Mouse (Mus musculus): ENCODE measurements around the gene Ccdc184.

The Ccdc184 gene

GRCm38 (mm10) chr15:98166963-98167644, at the start of gene Ccdc184:
Gene Ccdc184 (plus strand): TSS chr15:98167158.
- DNase-seq = no peak

DNA sequence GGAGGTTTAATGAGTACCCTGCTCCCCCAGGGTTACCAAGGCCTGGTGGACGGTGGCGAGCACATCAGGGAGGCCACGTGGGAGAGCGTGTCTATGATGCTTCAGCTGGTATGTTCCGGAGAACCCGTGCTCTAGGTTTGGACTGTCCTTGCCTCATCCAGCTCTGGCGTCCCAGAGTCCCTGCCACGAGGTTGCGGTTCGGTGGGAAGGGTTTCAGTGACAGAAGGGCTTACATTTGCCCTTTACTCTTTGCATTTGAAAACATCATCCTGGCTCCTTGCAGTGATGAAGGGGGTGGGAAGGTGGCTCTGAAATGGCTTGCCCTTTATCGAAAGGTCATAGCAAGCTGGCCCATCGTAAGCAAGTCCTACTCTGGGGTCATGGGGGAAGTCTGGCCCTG, 47.6 kb upstream of the Ccdc184 start:
- DNase-seq = no peak

- no peak for DNase-seq
Observed at GRCm38 (mm10) chr15:98120831-98121230, 46.1 kb upstream of the Ccdc184 start.

- DNase-seq = no peak
Observed at GRCm38 (mm10) chr15:98131001-98131400, 36.0 kb upstream of the Ccdc184 start.

DNA sequence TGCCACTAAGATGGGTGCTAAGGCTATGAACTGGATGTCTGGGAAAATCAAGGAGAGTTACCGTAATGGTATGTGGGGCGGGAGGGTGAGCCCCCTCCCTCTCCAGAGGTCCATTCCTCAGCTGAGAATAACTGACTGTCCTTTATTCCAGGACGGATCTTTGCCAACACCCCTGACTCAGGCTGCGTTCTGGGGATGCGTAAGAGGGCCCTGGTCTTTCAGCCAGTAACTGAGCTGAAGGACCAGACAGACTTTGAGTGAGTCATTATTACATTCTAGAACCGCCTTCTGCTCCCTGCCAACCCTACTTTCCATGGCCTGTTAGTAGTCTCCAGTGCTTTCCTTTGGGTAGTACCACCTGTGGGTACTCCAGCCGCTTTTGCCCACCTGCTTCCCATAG, 35.5 kb upstream of the Ccdc184 start:
- no peak for DNase-seq

DNA sequence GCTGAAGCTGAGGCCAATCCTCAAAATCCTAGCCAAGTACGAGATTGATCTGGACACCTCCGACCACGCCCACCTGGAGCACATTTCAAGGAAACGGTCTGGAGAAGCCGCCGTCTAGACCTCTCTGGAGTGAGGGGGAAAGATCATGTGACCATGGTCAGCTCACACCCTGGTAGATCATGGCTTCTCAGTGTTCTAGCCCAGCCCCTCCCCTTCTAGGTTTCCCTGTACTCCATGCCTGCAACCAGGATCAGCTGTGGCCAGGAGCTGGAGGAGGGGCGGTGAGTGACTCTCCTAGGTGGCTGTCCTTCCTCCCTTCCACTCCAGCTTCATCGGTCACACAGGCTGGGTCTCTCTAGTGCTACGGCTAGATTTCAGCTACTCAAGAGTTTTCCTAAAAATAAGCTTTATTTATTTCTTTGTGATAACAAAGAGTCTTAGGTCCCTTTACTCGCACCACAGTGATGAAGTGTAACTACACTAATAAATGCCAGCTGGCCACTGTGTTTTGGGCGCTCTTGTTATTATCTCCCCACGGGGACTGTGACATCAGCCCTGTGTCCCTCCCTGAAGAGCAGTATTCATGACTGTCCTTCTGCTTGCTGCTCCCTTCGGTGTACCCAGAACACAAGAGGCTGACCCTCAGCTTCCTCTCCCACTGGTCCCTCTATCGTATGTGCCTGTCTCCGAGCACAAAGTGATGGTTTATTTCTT, 34.9 kb upstream of the Ccdc184 start:
- no peak for DNase-seq

DNA sequence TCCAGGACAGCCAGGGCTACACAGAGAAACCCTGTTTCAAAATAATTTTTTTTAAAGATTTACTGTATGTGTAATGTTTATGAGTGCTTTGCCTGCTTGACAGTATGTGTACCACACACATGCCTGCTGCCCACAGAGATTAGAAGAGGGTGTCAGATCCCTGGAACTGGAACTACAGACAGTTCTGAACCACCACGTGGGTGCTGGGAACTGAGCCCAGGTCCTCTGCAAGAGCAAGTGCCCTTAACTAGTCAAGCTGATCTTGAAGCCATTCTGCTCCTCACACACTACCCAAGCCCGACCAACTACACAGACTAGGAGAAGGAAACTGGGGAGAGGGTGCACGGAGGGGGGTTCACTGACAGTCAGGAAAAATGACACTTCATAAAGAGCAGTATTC, 33.5 kb upstream of the Ccdc184 start:
- no peak for DNase-seq

GRCm38 (mm10) chr15:98134034-98134433, 32.9 kb upstream of the Ccdc184 start:
- no peak for DNase-seq

DNA sequence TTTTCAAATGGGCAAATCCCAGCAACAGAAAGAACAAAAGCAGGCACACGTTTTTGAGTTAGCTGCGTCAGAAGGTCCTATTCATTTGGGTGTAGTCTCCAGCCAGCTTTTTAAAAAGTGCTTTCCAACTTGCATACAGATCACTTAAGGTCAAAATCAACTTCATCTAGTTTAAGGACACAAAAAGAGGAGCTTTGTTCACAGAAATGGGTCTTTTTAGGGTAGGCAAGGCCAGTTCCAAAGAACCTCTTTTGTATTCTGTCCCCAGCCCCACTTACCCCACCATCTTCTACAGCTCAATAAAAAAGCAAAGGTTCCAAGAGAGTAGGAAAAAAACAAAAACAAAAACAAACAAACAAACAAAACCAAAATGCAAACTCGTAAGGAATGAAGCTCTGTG, 32.3 kb upstream of the Ccdc184 start:
- DNase-seq = no peak

DNA sequence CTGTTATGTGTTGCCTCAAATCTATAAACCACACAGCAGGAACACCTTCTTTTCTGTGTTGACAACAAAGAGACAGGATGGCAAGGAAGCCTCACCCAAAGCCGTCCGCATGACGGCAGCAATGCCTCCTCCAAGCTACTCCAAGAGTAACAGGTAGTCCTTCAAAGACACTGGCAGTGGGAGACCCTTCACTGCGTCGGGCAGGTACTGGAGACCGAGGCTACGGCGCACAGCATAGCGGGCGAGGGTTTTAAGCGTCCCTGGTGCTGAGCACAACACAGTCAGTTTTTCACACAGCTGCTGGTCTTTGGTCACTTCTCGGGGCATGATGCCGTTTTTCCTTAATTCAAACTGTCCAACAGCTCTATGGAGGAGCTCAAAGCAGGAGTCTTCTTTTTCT, 31.3 kb upstream of the Ccdc184 start:
- no peak for DNase-seq

DNA sequence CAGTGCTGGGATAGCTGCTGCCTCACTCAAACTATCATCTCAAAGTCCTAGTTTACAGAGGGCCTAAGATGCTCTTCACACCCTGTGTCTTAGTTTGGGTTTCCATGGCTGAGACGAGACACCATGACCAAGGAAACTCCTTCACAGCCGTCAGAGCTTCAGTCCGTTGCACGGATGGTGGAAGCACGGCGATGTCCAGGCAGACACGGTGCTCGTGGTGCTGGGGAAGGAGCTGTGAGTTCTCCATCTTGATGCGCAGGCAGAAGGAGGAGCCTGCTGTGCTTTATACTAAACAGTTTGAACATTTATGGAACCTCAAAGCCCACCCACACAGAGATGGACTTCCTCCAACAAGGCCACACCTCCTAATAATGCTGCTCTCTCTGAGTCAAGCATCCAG, 30.1 kb upstream of the Ccdc184 start:
- DNase-seq = no peak

- DNase-seq = no peak
Observed at GRCm38 (mm10) chr15:98139763-98140162, 27.2 kb upstream of the Ccdc184 start.

- no peak for DNase-seq
Observed at GRCm38 (mm10) chr15:98140809-98141208, 26.1 kb upstream of the Ccdc184 start.

DNA sequence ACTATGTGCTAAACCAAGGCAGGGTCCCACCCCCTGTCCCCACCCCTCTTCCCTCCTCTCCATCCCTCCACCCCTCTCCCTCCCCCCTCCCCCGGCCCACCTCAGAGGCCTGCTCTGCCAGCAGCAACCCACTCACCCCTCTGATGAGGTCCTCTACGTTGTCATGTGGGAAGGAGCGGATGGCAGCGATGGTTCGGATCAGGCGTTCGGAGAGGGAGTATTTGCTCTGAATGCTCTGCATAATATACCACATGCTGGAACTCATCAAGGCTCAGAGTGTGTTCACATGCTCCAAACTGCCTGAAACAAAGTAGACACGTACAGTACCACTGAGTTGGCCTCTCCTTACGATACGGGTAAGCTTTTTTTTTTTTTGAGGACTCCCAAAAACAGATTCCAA, 24.4 kb upstream of the Ccdc184 start:
- DNase-seq = no peak

DNA sequence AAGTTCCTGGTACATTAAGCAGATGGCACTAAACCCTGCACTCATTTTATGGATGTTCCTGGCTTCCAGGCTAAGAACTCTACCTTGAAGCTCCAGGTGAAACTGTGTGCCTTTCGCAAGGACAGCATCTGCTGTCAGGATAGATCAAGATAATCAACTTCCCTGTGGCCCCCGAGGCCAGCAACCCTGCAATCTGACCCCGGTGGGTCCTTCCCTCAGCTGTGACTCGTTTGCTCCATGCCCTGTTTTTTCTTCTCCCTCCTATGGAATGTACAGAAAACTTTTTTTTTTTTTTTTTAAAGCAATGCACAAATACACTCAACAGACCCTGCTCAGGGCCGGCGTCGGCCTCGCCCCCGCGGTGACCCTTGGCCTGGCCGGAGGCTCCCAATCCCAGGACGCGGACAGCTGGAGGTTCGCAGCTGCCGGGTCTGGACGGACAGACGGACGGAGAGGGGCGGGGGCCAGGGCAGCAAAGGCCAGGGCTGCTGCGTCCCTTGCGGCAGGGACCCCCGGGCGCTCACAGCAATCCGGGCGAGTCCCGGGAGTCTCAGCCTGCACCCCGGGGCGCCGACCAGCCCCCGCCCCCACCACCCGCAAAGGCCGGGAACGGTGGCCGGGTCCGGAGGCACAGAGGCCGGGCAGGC, 22.0 kb upstream of the Ccdc184 start:
- DNase-seq = no peak

DNA sequence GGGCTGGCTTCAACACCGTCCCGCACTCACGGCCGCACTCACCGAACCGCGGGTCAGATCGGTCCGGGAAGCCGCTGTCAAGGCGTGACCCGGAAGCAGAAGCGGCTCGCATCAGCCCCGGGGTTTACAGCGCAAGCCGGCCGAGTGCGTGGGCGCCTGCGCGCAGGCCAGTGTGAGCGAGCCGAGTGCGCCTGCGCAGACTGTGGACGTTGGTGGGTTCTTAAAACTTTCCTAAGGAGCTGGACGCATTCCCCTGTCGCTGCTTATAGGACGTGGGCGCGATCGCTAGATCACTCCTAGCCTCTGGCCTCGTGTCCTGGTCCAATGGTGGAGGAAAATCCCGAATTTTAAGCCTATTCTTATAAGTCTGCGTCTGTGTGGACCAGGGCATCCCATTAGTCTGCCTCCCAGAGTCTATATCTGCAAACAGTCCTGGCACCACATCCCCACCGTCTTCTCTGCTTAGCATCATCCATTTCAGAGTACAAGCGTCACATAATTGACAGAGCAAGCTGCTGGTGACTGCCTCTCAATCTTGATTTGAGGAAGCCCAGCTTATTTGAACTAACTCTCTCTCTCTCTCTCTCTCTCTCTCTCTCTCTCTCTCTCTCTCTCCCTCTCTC, 21.3 kb upstream of the Ccdc184 start:
- peak; percentile 96 for DNase-seq

- no peak for DNase-seq
Observed at GRCm38 (mm10) chr15:98148356-98148755, 18.6 kb upstream of the Ccdc184 start.

DNA sequence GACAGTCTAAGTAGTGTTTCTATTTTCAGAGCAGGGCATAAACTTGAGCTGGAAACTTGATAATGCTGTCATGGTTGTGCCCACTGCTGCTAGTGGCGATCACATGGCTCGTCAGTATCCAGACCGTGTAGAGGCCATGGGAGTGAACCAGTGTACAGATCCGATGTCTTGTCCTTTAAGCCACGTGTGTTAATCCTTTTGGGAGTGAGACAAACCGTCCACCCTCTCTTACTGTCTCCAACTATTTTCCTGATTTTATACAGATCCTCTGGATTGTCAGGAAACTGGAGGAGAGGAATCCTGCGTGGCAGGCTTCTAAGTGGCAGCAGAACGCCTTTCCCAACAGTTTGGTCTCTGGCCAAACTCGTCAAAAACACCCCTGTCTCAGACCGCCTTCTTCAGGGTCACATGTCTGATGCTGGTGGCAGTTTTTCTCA, 17.8 kb upstream of the Ccdc184 start:
- DNase-seq = no peak

GRCm38 (mm10) chr15:98152916-98153315, 14.0 kb upstream of the Ccdc184 start:
- DNase-seq = no peak

- no peak for DNase-seq
Observed at GRCm38 (mm10) chr15:98153625-98154024, 13.3 kb upstream of the Ccdc184 start.

DNA sequence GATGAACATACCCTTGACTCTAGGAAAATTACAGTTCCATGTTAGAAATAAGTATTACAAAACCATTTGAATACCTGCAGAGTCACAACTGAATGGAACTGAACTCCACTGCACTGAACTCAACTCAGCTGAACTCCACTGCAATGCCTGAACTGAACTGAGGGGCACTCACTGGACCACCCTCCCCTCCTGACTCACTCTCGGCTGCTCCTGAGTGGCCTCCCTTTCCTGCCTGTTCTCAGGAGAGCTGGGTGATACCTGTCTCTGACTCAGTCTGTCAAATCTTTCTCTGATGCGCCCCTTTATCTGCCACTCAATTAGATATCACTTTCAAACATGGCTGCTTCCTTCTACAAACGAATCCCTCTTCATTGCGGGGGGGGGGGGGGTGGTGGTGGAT, 12.8 kb upstream of the Ccdc184 start:
- no peak for DNase-seq

GRCm38 (mm10) chr15:98154631-98155030, 12.3 kb upstream of the Ccdc184 start:
- no peak for DNase-seq

GRCm38 (mm10) chr15:98155272-98155671, 11.7 kb upstream of the Ccdc184 start:
- DNase-seq = no peak

DNA sequence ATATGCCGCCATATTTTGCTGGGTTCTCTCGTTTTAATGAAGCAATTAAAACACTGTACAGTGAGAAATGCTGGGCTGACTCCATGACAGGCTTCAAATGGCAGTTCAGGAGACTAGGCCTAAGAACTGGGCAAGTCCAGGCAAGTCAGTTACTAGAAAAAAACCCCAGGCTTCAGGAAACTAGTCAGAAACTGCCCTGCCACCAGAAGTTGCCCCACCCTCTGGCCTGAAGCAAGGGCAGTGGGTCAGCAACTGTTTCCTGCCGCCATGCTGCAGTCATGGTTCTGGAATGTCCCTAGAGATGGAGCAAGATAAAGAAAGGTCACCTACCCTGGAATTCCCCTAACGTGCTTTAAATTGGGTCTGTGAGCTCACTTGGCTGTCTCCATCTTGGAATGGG, 11.0 kb upstream of the Ccdc184 start:
- no peak for DNase-seq
